Mouse (Mus musculus): ENCODE data around the gene Ltbr.
"Not testable (repeated sequence)": the region's sequence is repeated elsewhere in the genome, so short reads cannot be mapped to it uniquely, and the experiment has no call there.

Gene Ltbr

GRCm38 (mm10) chr6:125274841-125275563, 38.7 kb downstream of the Ltbr start:
- DNase-seq (ENCODE audit: low read depth, low spot score): peak; percentile 45

GRCm38 (mm10) chr6:125272228-125272785, 41.4 kb downstream of the Ltbr start:
- no peak for DNase-seq (ENCODE audit: low read depth, low spot score)

- DNase-seq (ENCODE audit: low read depth, low spot score): peak; percentile 88
These were observed 42.0 kb downstream of the Ltbr start for GRCm38 (mm10) chr6:125271455-125272227.

- DNase-seq (ENCODE audit: low read depth, low spot score): no peak
These were observed 44.9 kb downstream of the Ltbr start for GRCm38 (mm10) chr6:125268799-125269198.

- DNase-seq (ENCODE audit: low read depth, low spot score): no peak
These were observed 46.2 kb downstream of the Ltbr start for GRCm38 (mm10) chr6:125267469-125267868.

- not testable (repeated sequence) for DNase-seq (ENCODE audit: low read depth, low spot score)
These were observed 47.1 kb downstream of the Ltbr start for GRCm38 (mm10) chr6:125266600-125266999.

GRCm38 (mm10) chr6:125266091-125266490, 47.6 kb downstream of the Ltbr start:
- no peak for DNase-seq (ENCODE audit: low read depth, low spot score)

GRCm38 (mm10) chr6:125265239-125265638, 48.4 kb downstream of the Ltbr start:
- DNase-seq (ENCODE audit: low read depth, low spot score): no peak

- no peak for DNase-seq (ENCODE audit: low read depth, low spot score)
These were observed 49.5 kb downstream of the Ltbr start for GRCm38 (mm10) chr6:125264219-125264618.

GRCm38 (mm10) chr6:125260006-125260555, 53.6 kb downstream of the Ltbr start:
- DNase-seq (ENCODE audit: low read depth, low spot score): no peak

All from mesoderm, embryonic 11.5 days (tissue).